Mouse (Mus musculus) hindlimb bud, embryonic 11.5 days (tissue): ENCODE results near the gene Grik4.

Experiments used
- DNase-seq: peaks from one replicate; pipeline ENCODE4 v3.0.0-alpha.2; 2012; ENCODE audit warnings: low read depth, low spot score; ENCODE audit errors: extremely low spot score

The Grik4 gene

DNA sequence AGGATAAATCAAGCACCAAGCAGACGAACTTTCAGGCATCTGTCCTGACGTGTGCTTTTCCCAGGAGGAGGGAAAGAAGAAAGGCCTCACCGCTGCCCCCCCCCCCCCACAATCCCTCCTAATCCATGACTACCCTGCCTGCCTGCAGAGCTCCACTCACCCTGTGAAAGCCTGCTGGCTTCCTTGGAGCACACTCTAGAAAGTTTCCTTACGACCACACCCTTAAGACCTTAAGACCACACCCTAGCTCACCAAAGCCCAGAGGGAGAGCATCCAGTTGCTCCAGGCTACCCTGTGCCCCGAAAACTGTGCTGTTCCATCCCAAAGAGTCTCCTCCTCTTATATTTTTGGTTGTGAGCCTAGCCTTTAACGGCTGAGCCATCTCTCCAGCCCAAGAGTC is 82.6 kb downstream of the Grik4 start:
- no peak for DNase-seq

DNA sequence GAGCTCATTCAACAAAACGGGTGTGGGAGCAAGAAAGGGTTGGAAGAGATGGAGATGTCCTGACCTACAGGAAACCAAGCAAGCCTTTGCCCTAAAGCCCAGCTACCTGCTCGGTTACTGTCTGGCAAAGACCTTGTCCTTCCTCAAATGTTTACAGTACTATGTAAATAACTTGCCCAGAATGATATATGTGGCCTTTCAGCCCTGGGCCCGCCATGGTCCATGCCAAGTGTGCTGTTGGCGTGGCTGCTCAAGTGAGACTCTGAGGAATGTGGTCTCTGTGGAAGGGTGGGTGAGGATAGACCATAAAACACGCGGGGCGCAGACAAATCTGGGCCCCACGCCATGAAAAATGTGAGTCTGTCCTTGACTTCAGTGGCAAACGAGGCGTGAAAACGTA is 83.1 kb downstream of the Grik4 start:
- no peak for DNase-seq

DNA sequence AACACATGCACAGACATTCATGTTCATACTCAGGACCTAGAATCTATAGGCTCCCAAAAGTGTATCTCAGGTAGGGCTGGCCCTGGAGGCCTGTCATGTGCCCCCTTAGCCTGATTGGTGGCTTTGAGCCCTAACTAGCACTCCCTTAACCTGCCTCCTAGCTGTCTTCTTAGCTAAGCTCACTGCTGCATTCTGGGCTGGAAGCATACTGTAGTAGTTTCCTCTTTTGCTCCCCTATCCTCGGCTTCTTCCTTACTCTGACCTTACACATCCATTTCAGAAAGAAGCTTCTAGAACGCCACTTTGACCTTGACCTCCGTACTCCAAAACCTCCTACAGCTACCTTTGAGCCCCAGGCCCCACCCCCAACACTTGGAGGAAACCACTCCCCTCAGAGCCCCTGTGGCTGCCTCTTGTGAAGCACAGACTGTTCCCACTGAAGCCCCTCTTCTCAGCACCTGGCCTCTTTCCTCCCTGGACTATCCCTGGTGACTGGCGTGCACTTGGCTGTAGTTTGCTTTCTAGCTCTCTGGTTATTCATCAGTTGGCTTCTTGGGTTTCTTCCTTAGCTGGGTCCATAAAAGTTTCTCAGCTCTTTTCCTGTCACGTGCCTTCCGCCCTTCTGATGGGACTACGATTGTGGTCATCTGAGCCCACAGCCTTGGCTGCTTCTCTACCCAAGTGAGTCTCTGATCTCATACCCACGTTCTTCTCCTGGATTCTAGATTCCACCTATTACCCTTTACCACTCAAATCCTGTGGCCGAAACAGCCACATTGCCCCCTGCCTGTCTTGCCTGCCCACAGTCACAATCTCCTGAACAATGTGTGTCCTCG is 84.1 kb downstream of the Grik4 start:
- no peak for DNase-seq

DNA sequence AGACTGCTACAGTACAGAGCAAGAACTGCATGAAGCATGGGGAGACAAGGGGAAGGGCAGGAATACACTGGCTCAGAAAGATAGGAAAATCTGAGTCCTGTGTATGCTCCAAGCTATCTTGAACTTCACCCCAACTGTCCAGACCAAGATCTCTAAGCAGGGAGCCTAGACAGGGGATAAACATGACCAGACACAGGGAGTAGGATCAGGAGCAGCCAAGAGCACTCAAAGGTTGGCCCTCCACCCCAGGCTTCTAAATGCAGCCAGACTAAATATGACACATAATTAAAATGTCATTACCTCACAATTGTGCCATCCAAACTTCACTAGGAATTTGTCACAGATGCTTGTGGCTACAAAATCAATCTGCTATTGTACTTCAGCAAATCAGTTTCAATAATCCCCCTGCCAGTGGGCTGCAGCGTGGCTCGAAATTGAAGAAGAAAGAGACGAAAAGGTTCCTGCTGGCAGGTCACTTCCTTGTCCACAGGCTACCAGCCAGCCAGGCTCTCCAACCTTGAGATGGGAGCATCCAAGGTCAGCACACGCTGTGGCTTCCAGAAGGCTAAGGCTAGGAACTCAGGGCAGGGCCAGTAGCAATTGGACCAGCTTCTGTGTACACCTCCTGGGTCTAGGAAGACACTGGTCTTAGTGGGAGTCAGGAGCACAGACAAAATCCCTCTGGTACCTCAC is 85.1 kb downstream of the Grik4 start:
- no peak for DNase-seq

DNA sequence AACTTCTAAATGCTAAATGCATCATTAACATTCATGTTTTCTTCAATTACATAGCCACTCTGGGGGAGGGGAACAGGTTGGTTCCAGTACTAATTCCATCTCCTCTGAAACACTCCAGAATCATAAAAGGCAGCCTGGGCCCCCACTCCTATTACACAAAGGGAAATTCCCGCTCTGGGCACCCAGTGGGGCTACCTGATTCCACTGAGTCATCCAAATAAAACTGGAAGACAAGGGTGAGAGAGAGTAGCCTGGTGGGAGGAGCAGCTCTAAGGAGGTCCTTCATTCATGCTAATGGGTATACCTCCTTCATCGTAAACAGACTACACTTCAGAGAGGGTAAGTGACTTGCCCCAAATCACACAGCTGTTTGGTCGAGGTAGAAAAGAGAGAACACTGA is 85.7 kb downstream of the Grik4 start:
- no peak for DNase-seq

DNA sequence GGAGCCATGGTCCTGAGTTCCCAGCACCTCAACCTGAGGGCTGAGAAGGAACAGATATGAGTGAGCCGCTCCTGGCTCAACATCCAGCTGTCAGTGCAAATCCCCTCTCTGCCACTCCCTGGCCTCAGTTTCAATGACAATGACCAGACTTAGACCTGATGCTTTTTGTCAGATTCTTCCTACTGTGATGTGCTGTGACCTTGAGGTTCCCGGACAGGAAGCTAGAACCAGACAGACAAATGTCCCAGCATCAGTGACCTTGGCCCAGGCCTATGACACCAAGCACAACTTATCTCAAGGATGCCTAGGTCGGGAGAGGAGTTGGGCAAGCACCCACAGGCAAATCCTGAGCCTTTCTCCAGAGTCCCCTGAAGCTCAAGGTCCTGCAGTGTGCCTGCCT is 86.5 kb downstream of the Grik4 start:
- DNase-seq = no peak

DNA sequence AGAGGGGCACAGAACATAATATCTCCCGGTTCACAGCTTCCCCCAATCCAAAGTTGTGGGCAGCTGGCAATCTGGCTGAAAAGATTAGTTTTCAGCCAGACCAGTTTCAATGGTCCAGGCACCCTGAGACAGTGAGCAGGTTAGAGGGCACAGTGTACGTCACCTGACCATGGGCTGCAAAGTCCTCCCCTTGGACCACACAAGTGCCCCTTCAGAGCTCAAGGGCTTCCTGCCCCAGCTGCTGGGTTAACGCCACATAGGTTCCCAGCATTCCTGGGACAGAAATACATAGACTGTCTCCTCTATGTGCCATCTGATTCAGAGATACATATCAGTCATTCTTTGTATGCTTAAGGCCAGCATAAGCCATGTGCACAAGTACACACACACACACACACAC is 91.2 kb downstream of the Grik4 start:
- no peak for DNase-seq

DNA sequence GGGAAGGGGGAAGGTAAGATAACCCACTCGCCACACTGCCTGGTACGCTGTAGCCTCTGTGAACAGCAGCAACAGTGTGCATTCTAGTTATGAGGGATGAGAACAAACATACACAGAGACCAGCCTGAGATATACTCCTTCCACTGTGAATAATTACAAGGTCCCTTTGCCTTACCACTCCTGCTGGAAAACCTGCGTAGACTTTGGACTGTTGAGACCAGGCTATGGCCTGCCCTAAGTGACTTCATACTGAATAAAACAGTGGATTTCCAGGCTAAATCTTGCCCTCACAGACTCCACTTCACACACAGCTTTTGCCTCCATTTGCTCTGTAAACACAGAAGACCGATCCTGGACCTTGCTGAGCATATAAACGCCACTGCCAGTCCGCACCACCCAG is 94.2 kb downstream of the Grik4 start:
- DNase-seq = no peak

DNA sequence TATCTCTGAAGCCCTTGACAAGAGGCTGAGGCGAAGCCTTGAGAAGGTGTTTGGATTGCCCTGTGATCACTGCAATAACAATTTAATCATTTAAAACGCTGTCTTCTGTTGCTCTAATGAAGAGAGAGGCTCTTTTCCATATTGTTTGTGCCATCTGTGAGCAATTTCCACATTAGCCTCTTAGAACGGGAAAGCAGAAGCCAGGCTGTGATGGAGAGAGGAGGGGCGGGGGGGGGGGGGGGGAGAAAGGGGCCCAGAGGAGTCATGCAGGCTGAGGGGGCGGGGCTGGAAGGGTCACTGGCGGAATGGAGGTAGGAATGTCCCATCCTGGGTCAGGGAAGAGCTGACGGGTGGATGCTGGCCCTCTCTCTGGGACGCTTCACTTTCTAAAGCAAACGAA is 96.2 kb downstream of the Grik4 start:
- no peak for DNase-seq

DNA sequence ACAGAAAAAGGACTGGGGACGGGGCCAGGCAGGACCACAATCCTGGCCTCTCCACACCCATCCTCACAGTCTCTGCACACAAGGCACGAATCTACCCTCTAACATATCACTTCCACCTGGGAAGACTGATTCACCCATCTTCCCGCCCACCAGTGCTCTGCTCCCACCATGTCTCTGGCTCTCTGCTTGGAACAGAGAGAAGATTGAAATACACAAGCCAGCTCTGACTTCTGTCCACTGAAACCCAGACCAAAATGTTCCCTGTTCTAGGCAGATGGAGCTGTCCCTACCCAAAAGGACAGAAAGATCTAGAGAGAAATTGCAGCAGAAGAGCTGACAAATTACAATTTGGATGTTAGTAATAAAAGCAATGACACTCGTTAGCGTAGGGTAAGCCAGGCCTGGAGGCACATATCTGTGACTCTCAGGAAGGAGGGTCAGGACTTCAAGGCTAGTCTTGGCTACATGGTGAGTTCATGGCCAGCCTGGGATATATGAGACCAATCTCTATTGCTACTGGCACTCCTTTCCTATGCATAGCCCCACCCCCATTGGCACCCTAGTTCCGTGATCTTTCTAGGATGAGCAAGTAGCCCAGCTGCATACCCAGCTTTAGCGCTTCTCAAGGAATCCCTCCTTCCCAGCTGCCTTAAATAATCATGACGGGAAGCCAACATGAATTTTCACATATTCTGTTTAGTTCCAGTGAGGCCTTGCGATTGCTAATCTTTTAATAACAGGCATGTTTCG is 97.4 kb downstream of the Grik4 start:
- no peak for DNase-seq

DNA sequence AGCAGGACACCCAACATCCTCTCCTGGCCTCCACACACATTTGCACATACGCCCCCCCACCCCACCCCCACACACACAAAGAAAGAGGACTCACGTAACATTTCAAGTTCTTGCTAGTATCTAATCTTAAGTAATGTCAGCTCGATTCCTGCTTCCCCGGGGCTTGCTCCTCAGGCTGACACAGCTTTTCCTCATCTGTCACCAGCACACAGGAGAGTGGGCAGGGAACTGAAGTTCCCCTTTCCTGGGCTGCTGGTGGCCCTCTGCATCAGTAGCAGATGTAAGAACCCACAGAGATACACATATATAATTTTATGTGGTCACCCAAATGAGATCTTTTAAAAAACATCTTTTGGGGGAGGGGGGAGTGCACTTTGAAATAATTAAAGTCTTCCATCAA is 98.2 kb downstream of the Grik4 start:
- DNase-seq = no peak

DNA sequence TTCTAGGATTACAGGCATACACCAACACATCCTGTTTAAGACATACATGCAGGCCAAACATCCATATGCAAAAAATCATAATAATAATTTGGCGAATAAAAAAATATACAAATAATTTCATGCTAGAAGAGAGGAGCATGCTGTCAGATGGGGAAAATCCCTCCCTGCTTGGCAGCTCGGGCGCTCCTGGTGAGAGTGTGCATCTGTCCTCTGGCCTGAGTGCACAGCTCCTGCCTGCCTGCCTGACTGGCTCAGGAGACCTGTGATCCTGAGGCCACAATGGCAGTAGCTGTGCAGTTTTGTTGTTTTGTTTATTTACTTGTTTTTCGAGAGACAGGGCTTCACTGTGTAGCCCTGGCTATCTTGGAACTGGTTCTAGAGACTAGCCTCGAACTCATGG is 100.0 kb downstream of the Grik4 start:
- no peak for DNase-seq

DNA sequence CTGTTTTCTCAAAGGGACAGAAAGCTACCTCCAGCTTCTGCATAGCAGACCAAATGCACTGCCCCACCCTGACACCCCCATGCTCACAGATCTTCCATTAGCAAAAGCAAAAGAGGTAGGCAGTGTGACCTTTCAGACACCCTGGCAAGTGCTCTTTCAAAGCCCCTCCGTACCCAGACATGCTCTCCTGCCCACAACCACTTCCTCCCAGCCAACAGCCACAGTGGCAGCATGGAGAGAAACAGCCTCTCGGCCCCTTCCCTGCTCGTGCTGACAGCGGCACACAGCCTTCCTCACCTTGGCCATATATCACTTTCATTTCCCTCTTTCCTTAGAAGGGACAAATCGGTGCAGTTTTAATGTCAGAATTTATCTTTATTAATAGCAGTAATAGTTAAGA is 106.0 kb downstream of the Grik4 start:
- no peak for DNase-seq

DNA sequence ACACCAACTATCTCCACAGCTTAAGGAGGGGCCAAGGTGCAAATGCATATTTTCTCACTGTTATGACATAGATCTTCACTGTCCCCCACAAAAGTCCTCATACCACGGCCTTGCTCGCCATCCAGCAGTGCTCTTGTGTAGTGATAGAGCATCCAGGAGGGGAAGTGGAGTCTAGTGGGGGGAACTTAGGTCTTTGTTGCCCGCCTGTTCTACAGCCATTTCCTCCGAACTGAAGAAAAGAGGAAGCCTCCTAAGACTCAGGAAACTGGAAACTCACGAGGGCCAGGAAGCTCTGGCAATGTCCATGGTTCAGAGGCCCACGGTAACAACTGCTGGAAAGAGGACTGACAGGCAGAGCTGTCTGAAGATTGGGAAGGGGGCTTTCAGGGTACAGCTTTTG is 106.8 kb downstream of the Grik4 start:
- DNase-seq = no peak

DNA sequence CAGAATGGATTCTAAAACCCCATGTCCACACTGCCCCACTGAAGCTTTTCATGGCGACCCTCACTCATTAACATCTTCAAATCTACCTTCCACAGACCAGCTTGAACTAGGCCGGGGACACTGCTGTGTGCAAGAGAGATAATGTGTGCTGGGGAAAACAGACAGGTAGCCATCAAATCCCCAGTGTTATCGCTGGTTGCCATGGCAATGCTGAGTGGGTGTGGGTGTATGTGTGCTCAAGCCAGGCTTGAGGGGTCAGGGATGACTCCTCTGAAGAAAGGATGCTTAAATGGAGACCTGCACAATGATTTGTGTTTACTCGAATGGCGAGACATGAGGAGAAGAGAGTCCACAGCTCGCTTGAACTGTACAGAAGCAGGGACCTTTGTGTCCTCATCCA is 112.7 kb downstream of the Grik4 start:
- no peak for DNase-seq

DNA sequence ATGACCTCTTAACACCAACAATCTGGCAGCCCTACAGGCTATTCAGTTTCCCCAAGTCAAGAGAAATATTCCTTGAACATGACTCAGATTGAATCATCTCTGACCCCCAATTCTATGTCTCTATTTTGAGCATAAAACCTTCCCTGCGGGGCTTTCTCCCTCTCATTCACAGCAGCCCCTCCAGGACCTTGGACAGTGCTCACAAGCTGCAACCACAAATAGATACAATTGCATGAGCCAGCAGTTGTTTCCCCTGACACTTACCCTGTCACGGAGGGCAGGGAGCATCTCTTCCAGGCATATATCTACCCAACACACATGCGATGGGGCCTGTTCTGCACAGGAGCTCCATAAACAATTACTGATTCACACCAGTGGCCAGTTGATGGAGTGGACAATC is 125.0 kb downstream of the Grik4 start:
- DNase-seq = peak; percentile 16

DNA sequence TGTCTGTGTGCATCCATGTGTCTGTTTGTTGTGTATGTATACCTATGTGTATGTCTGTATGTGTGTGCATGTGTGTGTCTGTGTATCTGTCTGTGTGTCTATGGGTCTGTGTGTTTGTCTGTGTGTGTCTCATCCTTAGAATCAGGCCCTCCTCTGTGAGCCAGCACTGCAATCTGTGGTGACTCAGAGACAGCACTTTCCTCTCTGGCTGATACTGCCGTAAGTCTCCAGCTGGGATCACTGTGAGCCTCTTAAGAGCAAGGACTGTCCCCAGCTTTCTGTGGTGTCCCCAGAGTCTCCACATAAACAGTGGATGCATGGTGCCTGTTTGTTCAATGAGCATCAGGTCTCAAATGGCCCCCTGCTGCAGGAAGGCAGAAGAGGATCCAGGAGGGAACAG is 127.5 kb downstream of the Grik4 start:
- DNase-seq = no peak

DNA sequence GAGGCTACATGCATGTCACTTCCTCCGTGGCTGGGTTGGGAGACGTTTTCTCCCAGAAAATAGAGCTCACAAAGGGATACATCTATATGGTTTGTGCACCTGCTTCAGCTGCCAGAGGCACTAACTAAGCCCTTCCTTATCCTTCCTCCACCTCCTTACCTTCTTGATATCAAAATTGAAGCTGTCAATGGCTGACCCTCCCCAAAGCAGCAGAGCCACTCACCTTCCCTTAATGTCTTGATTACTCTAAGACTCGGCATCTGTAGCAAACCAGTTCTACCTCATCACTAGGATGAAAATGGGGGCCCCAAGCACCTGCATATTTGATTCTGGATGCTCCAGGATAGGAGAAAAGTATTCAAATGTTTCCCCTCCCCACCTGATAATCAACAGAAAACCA is 135.1 kb downstream of the Grik4 start:
- DNase-seq = no peak

DNA sequence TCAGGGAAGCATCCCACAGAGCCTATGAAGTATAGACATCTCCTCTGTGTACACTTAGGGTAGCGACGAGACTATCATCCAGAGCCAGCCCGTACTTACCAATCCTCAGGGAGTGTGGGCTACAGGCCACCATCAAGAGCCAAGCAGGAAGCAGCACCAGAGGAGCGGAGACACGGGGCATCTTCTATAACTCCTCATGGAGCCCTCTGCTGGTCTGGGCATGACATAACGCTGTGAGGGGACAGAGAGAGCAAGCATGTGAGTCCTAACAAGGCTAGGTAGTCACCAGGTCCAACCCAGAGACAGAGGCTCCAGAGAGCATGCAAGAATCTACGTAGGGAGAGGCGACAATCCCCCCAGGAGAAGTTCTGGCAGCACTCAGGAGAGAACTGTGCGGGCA is 135.9 kb downstream of the Grik4 start:
- no peak for DNase-seq

DNA sequence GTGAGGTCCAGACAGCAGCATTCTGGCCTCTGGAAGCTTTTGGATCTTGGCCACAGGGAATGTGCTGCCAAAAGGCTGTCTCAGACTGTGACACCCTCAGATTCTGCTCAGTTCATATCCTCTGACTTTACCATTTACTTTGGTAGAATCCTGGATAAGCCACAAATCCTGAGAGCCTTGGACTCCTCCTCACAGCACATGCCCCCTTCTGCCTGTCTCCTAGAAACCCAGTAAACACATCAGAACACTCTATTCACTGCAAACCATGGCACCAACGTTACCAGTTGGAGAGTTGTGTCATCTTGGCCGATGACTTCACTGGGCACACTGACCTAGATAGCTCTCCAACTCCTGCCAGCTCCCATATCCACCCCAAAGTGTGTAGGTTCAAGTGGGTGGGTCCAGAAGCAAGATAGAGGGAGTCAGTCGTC is 141.2 kb downstream of the Grik4 start:
- DNase-seq = no peak

DNA sequence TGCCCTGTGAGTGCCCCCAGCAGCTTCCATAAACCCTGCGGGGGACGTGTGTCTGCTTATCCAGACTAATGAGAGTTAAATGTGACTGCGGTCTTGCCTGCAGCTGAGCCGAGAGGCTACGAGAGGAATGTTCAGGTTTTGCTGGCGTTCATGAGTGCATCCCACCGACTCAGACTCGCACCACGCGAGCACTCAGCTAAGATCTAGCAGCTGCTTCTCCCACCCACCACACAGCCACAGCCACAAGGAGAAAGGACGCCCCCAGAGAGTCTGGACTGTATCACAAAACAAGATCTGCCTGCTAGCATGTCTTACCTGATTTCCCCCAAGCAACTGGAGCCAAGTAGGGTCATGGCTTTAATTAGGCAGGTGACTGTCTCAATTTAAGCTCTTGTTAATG is 142.4 kb downstream of the Grik4 start:
- no peak for DNase-seq

DNA sequence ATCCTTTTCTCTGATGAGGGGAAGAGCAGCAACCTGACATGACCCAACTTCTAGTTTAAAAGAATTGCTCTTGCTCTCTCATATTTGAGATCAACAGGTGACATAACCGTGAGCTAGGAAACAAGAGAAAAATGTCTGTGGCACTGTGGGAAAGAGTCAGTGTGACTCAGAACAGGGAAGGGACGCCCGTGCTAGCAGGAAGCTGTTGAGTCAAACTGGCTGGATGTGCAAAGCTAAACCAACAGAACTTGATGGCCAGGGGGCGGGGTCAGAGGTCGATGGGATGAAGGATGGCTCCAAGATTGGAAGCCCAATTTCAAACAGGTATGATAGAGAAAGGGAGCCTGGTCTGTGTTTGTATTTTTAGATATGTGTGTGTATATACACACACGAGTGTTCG is 144.2 kb downstream of the Grik4 start:
- no peak for DNase-seq
